Mouse (Mus musculus) embryonic stem cell, embryonic (primary cell): Measurements from ENCODE around the gene Erf.
"Not testable (repeated sequence)": the region's sequence is repeated elsewhere in the genome, so short reads cannot be mapped to it uniquely, and the experiment has no call there.

Source experiments
- CTCF ChIA-PET, 4 experiments: fragments of 300-600 bp in 2 of 4; fragments of 350-600 bp in 2 of 4; sonication (Branson Sonifier 250); formaldehyde crosslinking; loops; one replicate each; lab custom pipeline; 2022; ENCODE audit warnings: inconsistent platforms in 2 of 4; lab: Charles Lee
- POLR2A ChIA-PET, 4 experiments: fragments of 300-600 bp in 2 of 4; fragments of 350-600 bp in 2 of 4; sonication (Branson Sonifier 250); formaldehyde crosslinking; loops; one replicate each; lab custom pipeline; 2022; ENCODE audit warnings: antibody characterized with exemption in 4 of 4, inconsistent platforms in 1 of 4; lab: Charles Lee

The Erf gene

GRCm38 (mm10) chr7:25274571-25274970 lies 24.0 kb upstream of the Erf start:
- ChIA-PET POLR2A (interaction anchor here in 3 of 4 experiments (0.6 to 6.1 kb wide), 13 partner anchors 9 to 777 kb away, joined by 3 to 63 read pairs (median 6); partner anchors contain the start of gene Gsk3a (in 1 of the 3)), CTCF (interaction anchor here in 2 of 4 experiments (0.6 to 1.0 kb wide), 2 partner anchors 60 to 205 kb away, joined by 3 to 6 read pairs; no protein-coding TSS in a partner anchor)

- CTCF ChIA-PET = interaction anchor here in 1 of 4 experiments (1.0 kb wide), 1 partner anchor 10 kb away, joined by 3 read pairs; no protein-coding TSS in a partner anchor
- POLR2A ChIA-PET = interaction anchor here in 2 of 4 experiments (0.8 to 5.9 kb wide), 9 partner anchors 9 to 52 kb away, joined by 3 to 43 read pairs (median 5); partner anchors contain the start of genes Gsk3a (in 1 of the 2) and Zfp526 (in 1 of the 2)
These were observed 23.0 kb upstream of the Erf start for GRCm38 (mm10) chr7:25273259-25274241.

- CTCF ChIA-PET = interaction anchor here in 2 of 4 experiments (0.5 to 1.0 kb wide), 2 partner anchors 9 to 132 kb away, joined by 3 to 4 read pairs; no protein-coding TSS in a partner anchor
These were observed 22.1 kb upstream of the Erf start for GRCm38 (mm10) chr7:25272445-25273258.

DNA sequence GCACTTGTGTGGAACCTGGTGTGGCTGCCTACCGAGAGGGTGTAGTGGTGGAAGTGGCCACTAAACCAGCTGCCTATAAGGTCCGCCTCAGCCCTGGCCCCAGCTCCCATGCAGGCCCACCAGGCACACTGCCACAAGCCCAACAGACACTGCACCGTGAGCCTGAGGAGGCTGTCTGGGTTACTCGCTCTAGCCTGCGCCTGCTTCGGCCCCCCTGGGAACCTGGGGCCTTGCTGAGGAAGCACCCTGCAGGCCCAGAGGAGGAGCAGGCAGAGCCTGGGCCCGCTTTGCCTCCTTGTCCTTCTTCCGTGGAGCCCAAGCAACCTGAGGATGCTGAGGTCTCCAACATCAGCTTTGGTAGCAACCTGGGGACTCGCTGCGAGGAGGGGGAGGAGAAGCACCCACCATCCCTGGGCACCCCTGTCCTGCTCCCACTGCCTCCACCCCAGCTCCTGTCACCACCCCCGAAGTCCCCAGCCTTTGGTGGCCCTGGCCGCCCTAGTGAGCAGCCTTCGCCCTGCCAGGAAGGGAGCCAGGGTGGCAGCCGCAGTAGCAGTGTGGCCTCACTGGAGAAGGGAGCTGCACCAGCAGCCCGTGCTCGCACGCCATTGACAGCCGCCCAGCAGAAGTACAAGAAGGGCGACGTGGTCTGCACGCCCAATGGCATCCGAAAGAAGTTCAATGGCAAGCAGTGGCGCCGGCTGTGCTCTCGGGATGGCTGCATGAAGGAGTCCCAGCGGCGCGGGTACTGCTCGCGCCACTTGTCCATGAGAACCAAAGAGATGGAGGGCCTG lies 21.3 kb upstream of the Erf start:
- POLR2A ChIA-PET = interaction anchor here in 3 of 4 experiments (0.9 to 2.7 kb wide), 14 partner anchors 8 to 84 kb away, joined by 3 to 7 read pairs (median 4); partner anchors contain the start of genes Gsk3a (in 1 of the 3), Pafah1b3 (in 1 of the 3) and Prr19 (in 1 of the 3)

More at GRCm38 (mm10) chr7:25272445-25273258, 22.1 kb upstream of the Erf start:
- POLR2A ChIA-PET = interaction anchor here in 3 of 4 experiments (0.9 to 5.9 kb wide), 15 partner anchors 9 to 85 kb away, joined by 3 to 43 read pairs (median 4); partner anchors contain the start of genes Gsk3a (in 1 of the 3) and Pafah1b3 (in 1 of the 3)

DNA sequence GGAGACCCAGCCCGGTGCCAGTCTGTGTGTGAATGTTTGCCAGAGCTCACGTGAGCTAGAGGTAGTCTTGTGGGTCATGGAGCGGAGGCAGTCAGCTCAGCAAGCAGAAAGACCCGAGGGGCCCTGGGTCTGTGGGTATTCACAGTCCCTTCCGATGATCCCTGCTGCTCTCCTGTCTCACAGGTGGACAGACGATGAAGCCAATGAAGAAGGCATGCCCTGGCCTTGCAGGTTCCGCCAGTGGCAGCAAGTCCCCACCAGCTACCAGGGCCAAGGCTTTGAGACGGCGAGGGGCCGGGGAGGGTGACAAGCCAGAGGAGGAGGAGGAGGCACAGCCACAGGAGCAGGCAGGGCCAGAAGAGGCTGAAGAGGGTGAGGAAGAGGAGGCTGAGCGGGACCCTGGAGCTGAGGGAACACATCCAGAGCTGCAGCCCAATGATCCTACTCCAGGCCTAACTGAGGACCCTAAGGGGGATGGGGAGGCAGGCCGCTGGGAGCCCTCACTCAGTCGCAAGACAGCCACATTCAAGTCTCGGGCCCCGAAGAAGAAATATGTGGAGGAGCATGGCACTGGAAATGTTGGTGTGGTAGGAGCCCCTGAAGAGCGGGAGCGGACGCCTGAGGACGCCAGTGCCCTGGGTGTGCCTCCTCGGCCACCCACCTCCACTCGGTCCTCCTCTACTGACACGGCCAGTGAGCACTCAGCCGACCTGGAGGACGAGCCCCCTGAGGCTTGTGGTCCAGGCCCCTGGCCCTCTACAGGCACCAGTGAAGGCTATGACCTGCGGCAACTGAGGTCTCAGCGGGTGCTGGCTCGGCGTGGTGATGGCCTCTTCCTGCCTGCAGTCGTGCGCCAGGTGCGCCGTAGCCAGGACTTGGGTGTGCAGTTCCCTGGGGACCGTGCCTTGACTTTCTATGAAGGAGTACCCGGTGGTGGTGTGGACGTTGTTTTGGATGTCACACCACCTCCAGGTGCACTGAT lies 20.4 kb upstream of the Erf start:
- ChIA-PET CTCF (interaction anchor here in 2 of 4 experiments (1.1 to 1.6 kb wide), 2 partner anchors 45 to 165 kb away, joined by 3 read pairs; partner anchors contain the start of gene Megf8 (in 1 of the 2)), POLR2A (interaction anchor here in 3 of 4 experiments (1.0 to 2.7 kb wide), 18 partner anchors 9 to 57 kb away, joined by 3 to 13 read pairs (median 4); partner anchors contain the start of genes Gsk3a (in 2 of the 3), Pafah1b3 (in 1 of the 3) and Prr19 (in 1 of the 3))

More for the DNA sequence above, 21.3 kb upstream of the Erf start:
- CTCF ChIA-PET = no interaction called here

DNA sequence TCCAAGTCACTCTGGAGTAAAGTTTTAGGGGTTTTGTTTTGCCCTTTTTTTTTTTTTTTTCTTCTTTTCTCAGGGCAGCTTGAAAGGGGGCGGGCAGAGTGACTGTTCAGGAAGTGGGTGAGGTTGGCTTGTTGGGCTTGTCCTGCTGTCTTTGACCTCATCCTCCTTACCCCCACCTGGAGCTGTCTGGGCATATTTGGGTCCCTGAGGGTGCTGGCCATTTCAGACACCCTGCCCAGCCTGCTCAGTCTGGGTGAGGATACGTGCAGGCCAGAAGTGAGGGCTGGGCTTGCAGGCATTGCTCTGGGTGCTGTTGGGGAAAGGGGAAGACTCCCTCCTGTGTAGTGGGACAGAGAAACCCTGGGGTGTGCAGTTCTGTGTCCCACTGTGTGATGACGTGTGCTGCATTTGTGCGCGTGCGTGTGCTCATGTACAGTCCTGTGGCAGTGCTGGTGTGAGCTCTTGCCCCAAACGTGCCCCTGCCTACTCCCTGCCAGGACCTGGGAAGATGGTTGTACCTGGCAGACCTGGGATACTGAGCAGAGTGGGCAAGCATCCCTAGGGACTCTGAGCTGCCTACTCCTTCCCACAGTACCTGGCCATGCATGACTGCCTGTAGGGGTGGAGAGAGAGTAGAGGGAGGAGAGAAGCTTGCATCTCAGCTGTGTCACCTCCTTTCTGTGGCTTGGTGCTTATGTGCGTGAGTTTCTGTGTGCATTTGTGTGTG lies 19.1 kb upstream of the Erf start:
- POLR2A ChIA-PET = interaction anchor here in 3 of 4 experiments (0.6 to 6.1 kb wide), 25 partner anchors 7 to 135 kb away, joined by 3 to 68 read pairs (median 5); partner anchors contain the start of genes Gsk3a (in 2 of the 3), Dedd2 (in 1 of the 3), Megf8 (in 1 of the 3) and Pafah1b3 (in 1 of the 3)
- CTCF ChIA-PET = interaction anchor here in 3 of 4 experiments (0.7 to 1.6 kb wide), 7 partner anchors 8 to 164 kb away, joined by 3 to 9 read pairs (median 4); partner anchors contain the start of gene Megf8 (in 1 of the 3)

- ChIA-PET CTCF (interaction anchor here in 3 of 4 experiments (0.7 to 1.6 kb wide), 5 partner anchors 9 to 134 kb away, joined by 3 to 6 read pairs (median 4); partner anchors contain the start of gene Megf8 (in 1 of the 3)), POLR2A (interaction anchor here in 3 of 4 experiments (0.6 to 6.1 kb wide), 22 partner anchors 8 to 379 kb away, joined by 3 to 68 read pairs (median 10); partner anchors contain the start of genes Dedd2 (in 1 of the 3), Gsk3a (in 1 of the 3), Megf8 (in 1 of the 3) and Pafah1b3 (in 1 of the 3))
These were observed 18.5 kb upstream of the Erf start for GRCm38 (mm10) chr7:25269029-25269428.

DNA sequence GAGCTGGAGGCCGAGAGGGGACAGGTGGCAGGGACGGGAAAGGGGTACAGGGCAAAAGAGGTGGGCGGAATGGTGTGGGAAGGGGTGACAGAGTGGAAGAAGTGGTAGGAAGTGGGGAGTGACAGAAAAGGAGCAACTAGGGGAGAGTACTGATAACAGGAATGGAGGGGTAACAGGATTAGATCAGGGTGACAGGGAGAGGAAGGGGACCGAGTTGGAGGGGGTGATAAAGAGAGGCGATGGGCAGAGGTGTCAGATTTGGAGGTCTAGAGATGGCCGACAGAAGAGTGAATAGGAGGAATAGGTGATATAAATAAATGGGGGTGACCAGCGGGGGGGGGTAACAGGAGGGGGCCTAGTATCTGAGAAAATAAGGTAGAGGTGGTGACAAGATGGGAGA lies 18.0 kb upstream of the Erf start:
- CTCF ChIA-PET = interaction anchor here in 3 of 4 experiments (0.8 to 1.6 kb wide), 6 partner anchors 20 to 296 kb away, joined by 3 to 8 read pairs (median 6); partner anchors contain the start of genes Gsk3a (in 1 of the 3) and Rabac1 (in 1 of the 3)
- POLR2A ChIA-PET = interaction anchor here in 3 of 4 experiments (0.7 to 6.1 kb wide), 32 partner anchors 8 to 501 kb away, joined by 3 to 68 read pairs (median 8); partner anchors contain the start of genes Megf8 (in 2 of the 3), Dedd2 (in 1 of the 3), Dmrtc2 (in 1 of the 3) and Gsk3a (in 1 of the 3)

GRCm38 (mm10) chr7:25267751-25268463 lies 17.3 kb upstream of the Erf start:
- CTCF ChIA-PET = interaction anchor here (0.6 to 1.9 kb wide), 17 partner anchors 10 to 420 kb away, joined by 3 to 25 read pairs (median 5); partner anchors contain the start of genes Gsk3a (in 1 of the 4), Megf8 (in 1 of the 4) and Rabac1 (in 1 of the 4)

GRCm38 (mm10) chr7:25267301-25267750 lies 16.8 kb upstream of the Erf start, which contains the start of gene Cic:
Cic (plus strand) TSS chr7:25267704.
- ChIA-PET CTCF (interaction anchor here (0.6 to 1.9 kb wide), 15 partner anchors 11 to 420 kb away, joined by 3 to 25 read pairs (median 5); partner anchors contain the start of genes Gsk3a (in 1 of the 4), Megf8 (in 1 of the 4) and Rabac1 (in 1 of the 4)), POLR2A (interaction anchor here in 3 of 4 experiments (0.5 to 6.1 kb wide), 73 partner anchors 9 to 487 kb away, joined by 3 to 68 read pairs (median 5); partner anchors contain the start of genes Gsk3a (in 3 of the 3), Pafah1b3 (in 3 of the 3), Zfp526 (in 3 of the 3) and Megf8 (in 2 of the 3))

More at GRCm38 (mm10) chr7:25267751-25268463, 17.3 kb upstream of the Erf start:
- POLR2A ChIA-PET = interaction anchor here in 3 of 4 experiments (0.5 to 6.1 kb wide), 79 partner anchors 9 to 502 kb away, joined by 3 to 68 read pairs (median 4); partner anchors contain the start of genes Gsk3a (in 3 of the 3), Megf8 (in 3 of the 3), Pafah1b3 (in 3 of the 3) and Zfp526 (in 3 of the 3)

DNA sequence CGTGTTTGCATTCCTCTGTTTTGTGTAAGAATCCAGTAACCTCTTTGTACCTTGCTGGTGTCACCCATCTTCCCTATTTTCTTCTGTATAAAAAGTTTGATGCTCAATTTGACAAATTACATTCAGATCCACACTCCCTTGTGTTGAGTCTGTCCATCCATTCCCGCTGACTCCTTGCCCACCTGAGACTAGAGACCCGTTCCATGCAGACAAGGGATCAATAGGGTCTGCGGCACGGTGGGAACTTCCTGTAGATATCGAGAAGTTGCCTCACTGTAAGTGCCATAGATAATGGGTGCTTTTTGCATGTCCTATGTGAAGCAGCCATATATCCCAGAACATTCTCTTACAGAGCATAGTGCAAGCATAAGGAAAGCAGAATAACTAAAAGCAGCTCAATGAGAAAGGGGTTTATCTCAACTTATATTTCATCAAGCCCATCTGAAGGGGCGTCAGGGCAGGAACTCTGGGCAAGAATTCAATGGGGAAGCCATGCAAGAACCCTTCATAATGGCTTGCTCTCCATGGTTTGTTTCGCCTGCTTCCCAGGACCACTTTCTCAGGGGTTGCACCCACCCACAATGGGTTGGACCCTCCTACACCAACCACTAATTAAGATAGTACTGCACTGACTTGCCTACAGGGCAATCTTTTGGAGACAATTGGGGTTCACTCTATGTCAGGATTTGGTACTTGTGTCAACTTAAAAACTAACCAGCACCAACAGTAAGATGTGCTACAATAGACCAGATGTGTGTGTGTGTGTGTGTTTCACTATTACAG lies 15.8 kb upstream of the Erf start:
- CTCF ChIA-PET = interaction anchor here in 2 of 4 experiments (1.7 to 1.9 kb wide), 2 partner anchors 12 to 50 kb away, joined by 8 to 11 read pairs; partner anchors contain the start of gene Megf8 (in 1 of the 2)
- POLR2A ChIA-PET = interaction anchor here in 3 of 4 experiments (0.9 to 6.1 kb wide), 14 partner anchors 10 to 190 kb away, joined by 3 to 68 read pairs (median 18); partner anchors contain the start of genes Dedd2 (in 1 of the 3), Gsk3a (in 1 of the 3), Pafah1b3 (in 1 of the 3) and Zfp526 (in 1 of the 3)

DNA sequence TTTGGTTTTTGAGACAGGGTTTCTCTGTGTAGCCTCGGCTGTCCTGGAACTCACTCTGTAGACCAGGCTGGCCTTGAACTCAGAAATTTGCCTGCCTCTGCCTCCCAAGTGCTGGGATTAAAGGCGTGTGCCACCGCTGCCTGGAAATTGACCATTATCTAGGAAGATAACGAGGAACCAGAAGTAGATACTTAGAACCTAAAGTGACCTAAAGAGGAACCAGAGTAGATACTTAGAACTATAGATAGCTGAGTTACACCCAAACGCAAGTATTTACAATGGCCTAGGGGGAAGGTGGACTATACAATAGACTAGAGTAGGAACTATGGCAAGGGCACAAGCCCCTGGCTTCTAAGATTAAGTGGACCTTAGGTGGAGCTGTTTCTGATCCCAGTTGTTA lies 15.2 kb upstream of the Erf start:
- POLR2A ChIA-PET = interaction anchor here (0.6 to 6.1 kb wide), 14 partner anchors 9 to 189 kb away, joined by 3 to 68 read pairs (median 6); partner anchors contain the start of genes Zfp526 (in 2 of the 4) and Dedd2 (in 1 of the 4)

More for the DNA sequence above, 15.2 kb upstream of the Erf start:
- CTCF ChIA-PET = not testable (repeated sequence)
